Mouse (Mus musculus) G1E (cell line): ENCODE results near the gene Slc25a1. TPM values are rescaled to one million over a fixed set of nuclear protein-coding genes. Genes with fewer than 3 reads are reported as not detected.

Source experiments
- ATAC-seq: 2 replicates; pipeline ENCODE4 v1.8.0; 2016; ENCODE audit warnings: mild to moderate bottlenecking; ENCODE audit not compliant: insufficient number of reproducible peaks, poor library complexity, low FRiP score, severe bottlenecking; ENCODE audit errors: extremely low read depth
- DNase-seq: peaks from one replicate; pipeline ENCODE4 v3.0.0; 2012; ENCODE audit warnings: low spot score
- H3K27me3 ChIP-seq: 2 replicates; pipeline ENCODE4 v1.6.1; 2012; ENCODE audit warnings: mild to moderate bottlenecking, low read length, inconsistent platforms; ENCODE audit not compliant: insufficient read depth
- H3K36me3 ChIP-seq: replicated peaks from 2 replicates; pipeline ENCODE3; 2012; ENCODE audit warnings: mild to moderate bottlenecking, inconsistent platforms
- H3K4me1 ChIP-seq: 2 replicates; pipeline ENCODE4 v1.6.1; 2012; ENCODE audit warnings: low read depth, low read length, inconsistent platforms, mixed read lengths; ENCODE audit not compliant: insufficient read depth
- H3K4me3 ChIP-seq: 2 replicates; pipeline ENCODE4 v1.5.1; 2012; ENCODE audit warnings: low read depth, mild to moderate bottlenecking, inconsistent platforms, low read length, moderate library complexity, mixed read lengths
- H3K9me3 ChIP-seq: replicated peaks from 2 replicates; pipeline ENCODE4 v1.6.1; 2012; ENCODE audit warnings: inconsistent platforms
- CTCF ChIP-seq: IDR thresholded peaks from 2 replicates; pipeline ENCODE4 v1.5.1; 2012; ENCODE audit warnings: low read depth, low read length, inconsistent platforms, mixed read lengths
- GATA1 ChIP-seq: IDR thresholded peaks from 2 replicates; pipeline ENCODE4 v1.6.1; 2012; ENCODE audit warnings: borderline replicate concordance, low read length, inconsistent platforms, mixed read lengths
- GATA2 ChIP-seq: IDR thresholded peaks from 2 replicates; pipeline ENCODE4 v1.6.1; 2012; ENCODE audit warnings: low read depth, low read length, inconsistent platforms, borderline replicate concordance
- POLR2AphosphoS5 ChIP-seq: IDR thresholded peaks from 2 replicates; pipeline ENCODE4 v1.6.1; 2012; ENCODE audit warnings: low read depth, low read length, inconsistent platforms; ENCODE audit not compliant: insufficient replicate concordance
- TAL1 ChIP-seq: conservative IDR thresholded peaks from 2 replicates; pipeline ENCODE4 v1.6.1; 2012; ENCODE audit warnings: low read depth, low read length, inconsistent platforms, mixed read lengths
- polyA plus RNA-seq: library from polyadenylated mRNA; stranded (reverse); fragments of >175 nt; gene quantifications from 2 replicates; pipeline ENCODE4 v1.2.3, GENCODE M21; 2012
- total RNA-seq, 2 experiments: library from RNA; stranded (forward) in 1 of 2; stranded (reverse) in 1 of 2; fragments of 200-1000 nt in 1 of 2; fragments of >200 nt in 1 of 2; fragmentation: Nextera tagmentation in 1 of 2; gene quantifications; 2 replicates each; pipeline ENCODE4 v1.2.3; 2014 to 2017

The Slc25a1 gene
- total and polyA plus RNA-seq, 3 experiments: 57.3 to 209 (median 76.4) TPM

DNA sequence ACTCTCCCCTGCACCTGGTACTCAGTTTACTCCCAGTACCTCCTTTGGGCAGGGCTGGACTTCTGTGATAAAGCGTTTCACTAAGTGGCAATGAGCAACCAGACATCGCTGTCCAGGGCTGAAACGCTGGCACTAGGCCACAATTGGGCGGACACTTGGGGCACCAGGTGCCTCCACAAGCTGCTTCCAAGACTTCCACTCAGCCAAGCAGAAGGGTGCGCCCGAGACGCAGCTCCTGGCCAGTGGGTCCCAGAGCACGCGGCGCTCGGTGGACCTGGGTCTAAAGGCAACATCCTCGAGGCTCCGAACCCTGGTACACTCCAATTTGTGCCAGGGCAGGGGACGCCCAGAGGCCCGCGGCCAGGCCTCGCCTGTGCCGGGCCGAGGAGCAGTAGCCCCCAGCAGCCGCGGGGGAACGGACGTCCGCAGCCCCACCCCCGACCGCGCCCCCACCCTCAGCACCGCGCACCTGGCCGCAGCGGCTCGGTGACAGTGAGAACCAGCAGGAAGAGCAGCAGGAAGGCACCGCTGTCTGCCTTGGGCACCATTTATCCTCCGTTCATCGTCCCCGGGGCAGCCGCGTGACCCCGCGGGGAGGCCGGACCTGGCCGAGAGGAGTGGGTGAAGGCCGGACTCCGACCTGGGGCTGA is 37.0 kb downstream of the Slc25a1 start:
- Histone ChIP-seq H3K9me3 (no peaks in the 10 kb centered on the region), H3K36me3 (peaks cover 17% of the 10 kb centered on the region), H3K4me3 (peak overlapping the region; percentile 99), H3K27me3 (peaks cover 15% of the 10 kb centered on the region), H3K4me1 (peaks cover 29% of the 10 kb centered on the region)
- no peak for TF ChIP-seq GATA1
- TF ChIP-seq POLR2AphosphoS5: no peak
- TF ChIP-seq GATA2: no peak
- no peak for TF ChIP-seq CTCF
- TF ChIP-seq TAL1: no peak
- DNase-seq (peak; percentile 40), ATAC-seq (no peak)

DNA sequence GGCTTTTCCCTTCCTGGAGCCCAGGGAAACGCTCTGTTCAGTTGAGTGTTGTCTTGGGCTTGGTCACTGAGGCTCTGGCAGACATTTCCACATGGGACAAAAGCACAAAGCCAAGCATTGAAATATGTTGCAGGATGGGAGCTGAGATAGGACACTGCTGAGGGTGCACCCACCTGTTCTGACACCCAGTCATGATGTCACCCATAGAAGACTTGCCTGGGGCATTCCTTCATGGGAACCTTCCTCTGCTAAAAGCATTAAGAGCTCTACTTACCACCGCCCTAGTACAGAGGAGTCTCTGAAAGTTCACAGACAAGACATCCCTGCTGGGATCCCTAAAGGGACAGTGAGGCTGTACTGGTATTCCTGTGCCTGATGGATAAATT is 37.7 kb downstream of the Slc25a1 start:
- peak overlapping the region; percentile 99 for H3K4me3 ChIP-seq
- no peaks in the 10 kb centered on the region for H3K9me3 ChIP-seq
- no peak for TF ChIP-seq GATA1
- no peak for TF ChIP-seq TAL1
- no peak for TF ChIP-seq GATA2
- TF ChIP-seq POLR2AphosphoS5: no peak
- no peak for TF ChIP-seq CTCF
- H3K27me3 ChIP-seq: peaks cover 10% of the 10 kb centered on the region
- ATAC-seq: no peak
- DNase-seq: no peak
- H3K4me1 ChIP-seq: peaks cover 35% of the 10 kb centered on the region
- peaks cover 24% of the 10 kb centered on the region for H3K36me3 ChIP-seq

DNA sequence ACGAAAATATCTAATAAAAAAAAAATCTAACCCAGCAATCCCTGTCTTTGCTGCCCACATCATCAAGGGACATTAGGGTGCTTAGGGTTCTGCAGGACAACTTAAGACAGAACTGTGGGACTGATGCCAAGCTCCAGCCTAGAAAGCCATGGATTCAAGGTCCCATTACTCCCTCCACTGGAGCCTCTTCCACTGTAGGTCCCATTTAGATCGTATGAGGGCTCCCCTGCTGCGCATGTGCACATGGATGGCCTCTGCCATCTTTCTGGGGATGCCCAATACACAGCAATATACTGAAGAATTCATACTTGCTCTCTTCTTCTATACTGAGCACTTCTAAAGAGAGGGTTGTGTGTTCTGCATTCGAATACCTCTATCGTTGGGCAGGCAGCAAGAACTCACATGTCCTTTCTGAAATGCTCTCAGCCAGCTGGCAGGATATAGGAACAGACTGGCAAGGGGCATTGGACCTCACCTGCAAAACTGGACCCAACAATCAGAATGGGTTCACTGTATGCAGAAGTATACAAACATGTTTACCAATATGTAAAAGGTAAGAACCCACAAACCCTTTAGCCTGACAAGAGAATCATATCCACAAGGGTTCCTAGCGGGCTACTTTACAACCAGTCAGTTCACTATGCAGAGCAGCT is 38.2 kb downstream of the Slc25a1 start:
- no peak for ATAC-seq
- peak overlapping the region; percentile 99; the same call in 1 of the 2 replicates for H3K4me3 ChIP-seq
- peaks cover 29% of the 10 kb centered on the region for H3K36me3 ChIP-seq

DNA sequence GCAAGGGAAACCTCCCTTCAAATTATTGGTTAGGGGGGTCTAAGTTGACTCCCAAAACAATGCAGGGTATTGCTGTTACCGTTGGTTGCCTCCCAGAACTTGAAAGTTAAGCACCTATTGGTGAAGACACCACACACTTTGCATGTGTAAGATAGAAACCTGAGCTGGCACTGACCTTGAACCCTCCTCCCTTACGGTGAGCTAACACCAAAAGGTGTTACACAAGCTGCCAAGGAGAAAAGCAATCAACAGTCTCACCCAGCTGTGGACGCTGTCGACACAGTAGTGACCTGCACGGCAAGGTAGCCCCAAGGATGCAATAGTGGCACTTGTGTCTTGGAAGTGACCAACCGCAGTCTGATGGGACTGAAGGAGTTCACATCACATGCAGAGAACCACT is 43.9 kb downstream of the Slc25a1 start:
- H3K36me3 ChIP-seq: peaks cover 72% of the 10 kb centered on the region
- no peaks in the 10 kb centered on the region for H3K27me3 ChIP-seq
- DNase-seq (no peak), ATAC-seq (no peak)
- peaks cover 23% of the 10 kb centered on the region for H3K4me1 ChIP-seq
- TF ChIP-seq GATA1 (no peak), POLR2AphosphoS5 (no peak), GATA2 (no peak), TAL1 (no peak), CTCF (no peak)
- H3K9me3 ChIP-seq: no peaks in the 10 kb centered on the region; the same call in 1 of the 2 replicates
- no peak overlapping the region for H3K4me3 ChIP-seq

More for the DNA sequence above, 38.2 kb downstream of the Slc25a1 start:
- Histone ChIP-seq H3K9me3 (no peaks in the 10 kb centered on the region), H3K27me3 (peaks cover 5% of the 10 kb centered on the region), H3K4me1 (peaks cover 35% of the 10 kb centered on the region)
- no peak for TF ChIP-seq GATA1
- DNase-seq: no peak

DNA sequence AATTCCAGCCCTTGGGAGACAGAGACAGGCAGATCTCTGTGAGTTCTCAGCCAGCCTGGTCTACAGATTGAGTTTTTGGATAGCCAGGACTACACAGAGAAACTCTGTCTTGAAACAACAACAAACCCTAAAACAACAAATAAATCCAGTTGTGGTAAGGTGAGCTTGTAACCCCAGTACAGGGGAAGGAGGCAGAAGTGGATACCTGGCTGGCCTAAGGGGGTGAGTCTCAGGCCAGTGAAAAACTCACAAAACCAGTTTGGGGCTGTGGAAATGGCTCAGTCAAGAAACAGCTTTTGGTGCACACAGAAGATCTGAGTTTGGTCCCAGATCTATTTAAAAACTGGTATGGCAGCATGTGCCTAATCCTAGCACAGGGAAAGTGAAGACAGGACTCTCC is 45.8 kb downstream of the Slc25a1 start:
- H3K4me3 ChIP-seq: no peak overlapping the region
- peaks cover 90% of the 10 kb centered on the region for H3K36me3 ChIP-seq
- peaks cover 23% of the 10 kb centered on the region for H3K4me1 ChIP-seq
- DNase-seq (no peak), ATAC-seq (no peak)
- H3K27me3 ChIP-seq: no peaks in the 10 kb centered on the region
- H3K9me3 ChIP-seq: peaks cover 6% of the 10 kb centered on the region
- TF ChIP-seq CTCF (no peak), GATA1 (no peak), POLR2AphosphoS5 (no peak), TAL1 (no peak), GATA2 (no peak)

DNA sequence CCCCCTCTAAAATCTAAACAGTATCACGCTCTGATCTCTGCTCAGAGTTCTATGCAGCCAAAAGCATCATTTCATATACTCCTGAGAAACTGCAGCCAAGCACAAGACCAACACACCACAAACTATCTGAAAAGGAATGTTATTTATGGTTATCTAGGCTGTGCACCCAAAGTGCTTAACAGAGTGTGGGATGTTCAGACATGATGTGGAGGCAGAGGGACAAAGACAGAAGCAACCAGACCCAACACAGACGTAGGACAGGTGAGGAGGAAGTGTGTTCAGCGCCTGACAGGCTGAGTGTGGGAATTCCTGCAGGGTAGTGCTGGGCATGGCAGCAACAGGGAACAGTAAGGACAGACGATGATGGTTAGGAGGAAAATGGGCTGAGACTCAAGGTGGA is 48.4 kb downstream of the Slc25a1 start:
- Histone ChIP-seq H3K36me3 (peaks cover 79% of the 10 kb centered on the region), H3K27me3 (no peaks in the 10 kb centered on the region), H3K9me3 (peaks cover 6% of the 10 kb centered on the region), H3K4me1 (peaks cover 20% of the 10 kb centered on the region), H3K4me3 (no peak overlapping the region)
- DNase-seq: no peak
- TF ChIP-seq TAL1 (no peak), POLR2AphosphoS5 (no peak), CTCF (no peak), GATA2 (no peak), GATA1 (no peak)
- ATAC-seq: no peak
